Mouse (Mus musculus): ENCODE data around the gene Evi5. TPM values are rescaled to one million over a fixed set of nuclear protein-coding genes. Genes with fewer than 3 reads are reported as not detected.

Gene Evi5
- total and polyA plus RNA-seq, 3 experiments: 4.6 to 8.4 TPM; not detected in 1

- Histone ChIP-seq H3K27ac (ENCODE audit: control insufficient read depth, low read depth, low read length) (no peak within 1 kb of the TSS), H3K79me2 (ENCODE audit: control insufficient read depth, insufficient read depth, low read length, poor library complexity) (no peaks in the 10 kb centered on the region), H3K9me3 (replicated peaks; ENCODE audit: insufficient read depth, low read length) (no peaks in the 10 kb centered on the region), H3K9ac (ENCODE audit: control insufficient read depth, low read depth, low read length, poor library complexity, severe bottlenecking) (no peak within 1 kb of the TSS), H3K4me1 (ENCODE audit: control insufficient read depth in 1 of 2, insufficient read depth in 2 of 2, low read length in 2 of 2) (no peaks in the 10 kb centered on the region), H3K27me3 (ENCODE audit: control insufficient read depth in 1 of 2, insufficient read depth in 2 of 2, low read length in 2 of 2) (no peaks in the 10 kb centered on the region), H3K36me3 (ENCODE audit: control insufficient read depth in 1 of 2, insufficient read depth in 2 of 2, low read length in 2 of 2) (no peaks in the 10 kb centered on the region), H3K4me3 (ENCODE audit: control insufficient read depth in 1 of 2, insufficient read depth in 1 of 2, low read depth in 2 of 2, low read length in 2 of 2) (no peak within 1 kb of the TSS)
- DNase-seq (ENCODE audit: low read depth, low spot score): no peak
- TF ChIP-seq NELFE (IDR thresholded peaks at IDR 0.05; ENCODE audit: low read depth, low read length) (no peak), KAT2A (conservative IDR thresholded peaks at IDR 0.05; ENCODE audit: low read depth, low read length) (no peak), ZC3H11A (IDR thresholded peaks at IDR 0.05; ENCODE audit: low read depth, low read length) (no peak), JUND (IDR thresholded peaks at IDR 0.05; ENCODE audit: low read depth, low read length) (no peak), ZKSCAN1 (IDR thresholded peaks at IDR 0.05; ENCODE audit: low read depth, low read length) (no peak), TAL1 (IDR thresholded peaks at IDR 0.05; ENCODE audit: low read length) (no peak), ZNF384 (IDR thresholded peaks at IDR 0.05; ENCODE audit: low read depth, low read length) (no peak), CHD2 (IDR thresholded peaks at IDR 0.05; ENCODE audit: low read length) (no peak), SIN3A (IDR thresholded peaks at IDR 0.05; ENCODE audit: low read length) (no peak)
Measured at GRCm38 (mm10) chr5:107725435-107726261, 149.3 kb downstream of the Evi5 start, which contains the start of gene Gfi1. Gene Gfi1, minus strand, starts transcription at chr5:107726036.

- H3K9me3 ChIP-seq (replicated peaks; ENCODE audit: insufficient read depth, low read length): no peaks in the 10 kb centered on the region
- H3K79me2 ChIP-seq (ENCODE audit: control insufficient read depth, insufficient read depth, low read length, poor library complexity): no peaks in the 10 kb centered on the region
- DNase-seq (ENCODE audit: low read depth, low spot score): no peak
- no peak overlapping the region for H3K27ac ChIP-seq (ENCODE audit: control insufficient read depth, low read depth, low read length)
- H3K4me3 ChIP-seq (ENCODE audit: control insufficient read depth in 1 of 2, insufficient read depth in 1 of 2, low read depth in 2 of 2, low read length in 2 of 2): no peak overlapping the region
- H3K9ac ChIP-seq (ENCODE audit: control insufficient read depth, low read depth, low read length, poor library complexity, severe bottlenecking): no peak overlapping the region
- H3K36me3 ChIP-seq (ENCODE audit: control insufficient read depth in 1 of 2, insufficient read depth in 2 of 2, low read length in 2 of 2): no peaks in the 10 kb centered on the region
- no peaks in the 10 kb centered on the region for H3K4me1 ChIP-seq (ENCODE audit: control insufficient read depth in 1 of 2, insufficient read depth in 2 of 2, low read length in 2 of 2)
- TF ChIP-seq ETS1 (IDR thresholded peaks at IDR 0.05; ENCODE audit: low read depth, low read length) (no peak), SIN3A (IDR thresholded peaks at IDR 0.05; ENCODE audit: low read length) (no peak), MAFK (IDR thresholded peaks at IDR 0.05; ENCODE audit: borderline replicate concordance, low read depth, low read length) (no peak), ZC3H11A (IDR thresholded peaks at IDR 0.05; ENCODE audit: low read depth, low read length) (no peak), E2F4 (IDR thresholded peaks at IDR 0.05; ENCODE audit: borderline replicate concordance, low read depth, low read length) (no peak), MAX (IDR thresholded peaks at IDR 0.05; ENCODE audit: low read length) (no peak), USF2 (IDR thresholded peaks at IDR 0.05; ENCODE audit: borderline replicate concordance in 1 of 2, insufficient read depth in 1 of 2, low read depth in 1 of 2, low read length in 2 of 2) (no peak), CTCF (IDR thresholded peaks at IDR 0.05 in 2 of 3, conservative IDR thresholded peaks at IDR 0.05 in 1 of 3; ENCODE audit: control insufficient read depth in 1 of 3, insufficient read depth in 1 of 3, low read depth in 2 of 3, low read length in 3 of 3, poor library complexity in 1 of 3, severe bottlenecking in 1 of 3) (no peak), ELF1 (IDR thresholded peaks at IDR 0.05; ENCODE audit: low read depth, low read length) (no peak), GATA1 (IDR thresholded peaks at IDR 0.05; ENCODE audit: low read depth, low read length) (no peak)
- no peaks in the 10 kb centered on the region for H3K27me3 ChIP-seq (ENCODE audit: control insufficient read depth in 1 of 2, insufficient read depth in 2 of 2, low read length in 2 of 2)
Measured at GRCm38 (mm10) chr5:107724661-107725434, 150.1 kb downstream of the Evi5 start.

Measured in MEL (cell line).